Mouse (Mus musculus) spleen, adult 12 weeks (tissue): ENCODE results near the gene Tmem239.
"Not testable (repeated sequence)": the region's sequence is repeated elsewhere in the genome, so short reads cannot be mapped to it uniquely, and the experiment has no call there.

ENCODE experiments used
- DNase-seq: peaks from one replicate; pipeline ENCODE4 v3.0.0; 2022; ENCODE audit warnings: low spot score

Tmem239 gene

DNA sequence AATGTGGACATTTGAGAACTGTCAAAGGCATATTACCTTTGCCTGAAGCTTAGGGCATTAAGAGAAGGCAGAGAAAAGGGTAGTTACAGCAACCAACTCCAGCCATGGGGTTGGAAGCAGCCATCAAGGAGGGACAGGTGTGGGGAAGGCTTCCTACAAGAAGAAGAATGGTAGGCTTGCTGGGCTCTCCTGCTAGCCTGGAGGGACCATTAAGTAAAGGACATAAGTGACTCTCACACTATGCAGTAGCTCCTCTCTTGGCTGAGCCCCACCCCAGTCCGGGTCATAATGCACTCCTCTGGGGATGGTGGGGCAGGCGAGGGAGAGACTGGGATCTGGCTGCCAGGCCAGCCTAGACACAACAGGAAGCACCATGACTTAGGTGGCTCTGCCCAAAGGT lies at the start of gene Tmem239:
Gene Tmem239, plus strand, starts transcription at position 301 of the 400 bp plus-strand sequence.
- no peak for DNase-seq

DNA sequence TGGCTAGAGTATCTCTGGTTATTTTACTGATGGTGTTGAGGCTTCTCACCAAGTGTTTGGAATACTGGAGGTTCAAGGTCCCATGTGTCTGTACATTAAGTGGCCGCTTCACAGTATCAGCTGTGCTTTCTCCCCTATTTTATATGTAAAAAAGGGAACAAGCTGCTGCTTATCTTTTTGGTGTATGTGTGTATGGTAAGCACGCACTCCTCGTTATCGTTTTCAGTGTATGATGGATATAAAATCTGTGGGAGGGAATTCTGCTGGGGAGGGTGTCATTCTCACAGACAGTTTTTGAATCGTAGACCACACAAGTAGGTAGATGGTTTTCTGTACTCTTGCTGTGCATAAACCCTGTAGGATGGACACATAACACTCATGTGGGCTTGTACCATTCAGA lies 48.7 kb upstream of the Tmem239 start:
- DNase-seq, result no peak

DNA sequence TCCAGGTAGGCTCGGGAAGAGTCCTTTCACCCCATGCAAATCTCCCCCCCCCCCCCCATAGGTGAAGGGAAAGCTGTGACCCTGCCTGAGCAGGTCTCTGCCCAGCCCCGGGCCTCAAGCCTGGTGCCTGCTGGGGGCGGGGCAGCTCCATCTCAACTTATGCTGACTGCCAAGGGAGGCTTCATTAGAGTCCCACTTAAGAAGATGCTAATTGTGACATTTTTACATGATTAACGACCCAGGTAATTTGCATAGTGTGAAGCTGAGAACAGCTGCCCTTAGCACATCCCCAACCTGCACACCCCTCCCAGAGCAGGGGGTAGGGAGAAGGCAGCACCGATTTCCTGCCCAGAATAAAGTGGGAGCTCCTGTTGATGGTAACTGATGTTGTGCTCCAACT lies 47.4 kb upstream of the Tmem239 start:
- DNase-seq, result no peak

DNA sequence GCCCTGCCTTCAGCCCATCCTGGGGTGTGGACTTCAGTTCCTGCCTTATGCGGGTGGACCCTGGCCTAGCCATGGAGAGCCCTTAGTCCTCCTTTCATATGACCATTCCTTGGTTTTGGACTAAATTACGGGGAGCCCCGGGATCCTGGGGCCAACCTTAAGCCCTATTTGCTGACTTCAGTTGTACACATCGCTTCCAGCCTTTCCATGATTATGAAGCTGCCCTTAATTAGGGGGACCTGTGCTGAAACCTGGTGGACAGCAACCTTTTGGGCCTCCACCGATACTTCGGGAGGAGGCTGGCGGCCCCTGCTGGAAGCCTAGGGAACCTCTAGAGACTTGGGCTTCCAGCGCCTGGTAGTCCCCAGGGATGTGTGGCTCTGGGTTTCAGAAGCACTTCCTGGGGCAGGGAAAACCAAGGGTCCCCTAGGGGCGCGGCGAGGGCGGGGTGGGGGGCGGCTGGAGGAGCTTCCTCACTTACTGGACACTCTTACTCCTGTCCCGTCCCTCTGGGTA lies 43.7 kb upstream of the Tmem239 start:
- peak; percentile 4 for DNase-seq

DNA sequence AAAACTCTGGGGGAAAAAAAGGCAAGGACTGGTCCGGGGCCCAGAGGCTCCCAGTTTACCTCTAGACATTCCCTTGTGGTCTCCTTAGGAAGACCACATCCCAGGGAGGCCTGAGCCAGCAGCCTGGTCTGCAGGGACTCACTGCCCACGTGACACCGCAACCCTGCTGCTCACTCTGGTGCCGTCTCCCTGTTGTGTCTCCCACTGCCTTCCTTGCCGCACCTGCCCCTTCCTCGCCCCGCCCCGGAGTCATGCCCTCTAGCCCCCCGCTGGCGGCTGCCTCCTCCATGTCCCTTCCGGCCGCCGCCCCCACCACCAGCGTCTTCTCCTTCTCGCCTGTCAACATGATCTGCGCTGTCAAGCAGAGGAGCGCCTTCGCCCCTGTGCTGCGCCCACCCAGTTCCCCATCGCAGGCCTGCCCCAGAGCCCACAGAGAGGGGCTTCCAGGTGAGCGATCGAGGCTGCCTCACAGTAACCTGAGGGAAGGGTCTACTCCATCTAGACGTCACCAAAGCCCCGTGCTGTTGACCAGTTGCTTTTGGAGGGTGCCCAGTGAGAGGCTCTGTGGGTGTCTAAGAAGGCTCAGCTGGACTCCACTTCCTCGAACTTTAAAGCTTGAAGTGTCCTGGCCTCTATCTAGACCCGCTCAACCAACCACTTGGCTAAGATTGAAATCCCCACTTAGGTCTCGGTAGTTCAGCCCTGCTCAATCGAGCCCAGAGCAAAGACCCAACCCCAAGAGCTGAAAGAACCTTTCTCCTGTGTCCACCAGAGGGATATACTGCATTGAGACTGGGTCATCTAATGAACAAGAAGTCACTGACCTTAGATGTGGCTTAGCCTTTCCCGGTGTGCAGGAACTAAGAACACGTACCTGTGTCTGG lies 40.8 kb upstream of the Tmem239 start:
- DNase-seq, result no peak

DNA sequence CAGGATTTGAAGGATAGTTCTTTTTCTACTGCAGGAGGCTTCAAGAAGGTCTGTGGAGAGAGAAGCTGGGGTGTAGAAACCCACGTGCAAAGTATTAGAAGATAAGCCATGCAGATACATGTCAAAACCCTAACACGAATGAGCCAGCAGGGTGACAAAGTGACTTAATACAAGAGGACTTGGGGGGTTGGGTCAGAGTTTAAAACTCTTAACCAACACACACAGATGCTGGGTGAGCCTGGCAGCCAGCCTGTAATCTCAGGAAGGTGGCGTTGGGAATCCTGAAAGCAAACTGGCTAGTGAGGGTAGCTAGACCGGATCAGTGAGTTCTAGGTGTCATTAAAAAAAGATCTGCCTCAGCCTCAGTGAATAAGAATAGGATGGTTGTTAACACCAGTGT lies 38.9 kb upstream of the Tmem239 start:
- no peak for DNase-seq

DNA sequence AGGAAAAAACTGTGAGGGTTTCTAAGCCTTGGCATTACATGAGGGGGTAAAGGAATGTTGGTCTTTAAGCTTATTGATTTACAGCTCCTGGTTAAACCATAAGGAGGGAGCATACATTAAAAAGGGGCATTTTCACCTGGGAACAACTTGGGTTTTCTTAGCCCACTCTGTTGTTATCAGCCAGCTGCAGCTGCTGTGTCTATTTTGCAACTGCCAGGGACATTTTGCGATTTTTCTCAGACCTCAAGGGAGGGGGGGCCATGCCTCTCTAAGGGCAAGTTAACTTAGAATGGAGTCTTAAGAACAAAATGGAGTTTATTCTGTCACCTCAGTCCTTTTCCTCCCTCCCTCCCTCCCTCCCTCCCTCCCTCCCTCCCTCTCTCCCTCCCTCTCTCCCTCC lies 33.3 kb upstream of the Tmem239 start:
- not testable (repeated sequence) for DNase-seq

DNA sequence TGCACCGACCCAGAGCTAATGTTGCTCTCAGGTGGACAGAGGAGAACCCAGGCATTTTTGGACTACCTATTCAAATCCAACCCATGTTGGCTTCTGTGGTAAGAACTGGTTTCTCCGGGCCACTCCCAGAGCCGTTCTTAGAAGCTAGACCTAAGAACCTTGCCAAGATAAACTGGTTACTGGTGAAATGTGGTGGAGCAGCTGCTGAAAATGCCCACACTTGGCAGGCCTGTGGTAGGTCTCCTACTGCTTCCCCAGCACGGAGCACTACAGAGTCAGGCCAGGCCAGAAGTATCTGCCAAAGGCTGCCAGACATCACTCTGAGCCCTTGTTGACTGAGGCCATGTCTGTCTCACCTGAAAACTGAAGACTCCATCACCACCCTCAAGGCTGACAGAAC lies 31.3 kb upstream of the Tmem239 start:
- DNase-seq, result no peak

DNA sequence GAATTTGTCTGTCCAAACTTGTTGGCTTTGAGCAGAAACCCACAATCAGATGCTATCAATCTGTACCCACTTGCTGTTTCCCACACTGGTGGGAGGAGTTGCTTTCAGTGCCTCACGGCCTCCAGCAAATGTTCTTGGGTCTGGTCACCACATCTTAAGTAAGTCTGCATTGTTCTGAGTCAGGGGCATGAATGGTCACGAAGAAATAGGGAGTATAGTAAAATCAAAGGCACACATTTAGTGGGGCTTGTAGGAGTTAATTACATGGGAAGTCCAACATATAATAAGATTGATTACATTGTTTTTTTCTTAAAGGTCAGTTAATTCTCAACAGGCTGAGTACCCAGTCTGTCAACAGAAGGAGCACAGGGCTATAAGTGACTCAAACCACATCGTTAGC lies 23.1 kb upstream of the Tmem239 start:
- DNase-seq, result no peak

DNA sequence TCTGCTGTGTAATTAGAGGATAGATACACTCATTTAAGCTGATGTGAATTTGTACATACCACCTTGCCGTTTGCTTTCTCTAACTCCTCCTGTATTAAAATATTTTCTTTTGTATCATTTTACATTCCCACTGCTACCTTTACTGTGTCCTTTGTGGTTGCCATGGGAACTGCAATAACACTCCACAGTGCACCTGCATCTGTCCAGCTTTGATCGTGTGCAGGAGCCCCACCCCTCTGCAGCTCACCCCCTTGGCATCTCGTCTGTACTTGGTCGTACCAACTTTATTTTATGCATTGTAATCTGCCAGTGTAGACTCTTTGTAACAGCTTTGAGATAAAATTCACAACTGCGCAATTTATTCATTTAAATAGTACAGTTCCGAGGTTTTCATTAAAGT lies 22.4 kb upstream of the Tmem239 start:
- no peak for DNase-seq

DNA sequence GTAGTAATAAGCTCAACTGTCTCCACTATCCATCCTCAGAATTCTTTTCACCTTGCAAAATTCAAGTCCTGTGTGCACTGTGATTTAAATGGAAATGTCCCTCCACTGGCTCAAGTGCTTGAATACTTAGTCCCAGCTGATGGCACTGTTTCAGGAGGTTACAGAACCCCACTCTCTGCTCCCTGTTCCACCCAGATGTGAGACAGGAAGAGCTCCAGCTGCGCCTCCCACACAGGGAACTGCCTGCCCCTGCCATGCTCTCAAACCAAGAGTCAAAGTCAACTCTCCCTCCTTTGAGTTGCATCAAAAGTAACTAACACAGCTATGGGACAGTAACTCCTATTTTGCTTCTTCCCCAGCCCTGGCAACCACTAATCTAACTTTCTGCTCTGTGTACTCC lies 20.1 kb upstream of the Tmem239 start:
- no peak for DNase-seq

DNA sequence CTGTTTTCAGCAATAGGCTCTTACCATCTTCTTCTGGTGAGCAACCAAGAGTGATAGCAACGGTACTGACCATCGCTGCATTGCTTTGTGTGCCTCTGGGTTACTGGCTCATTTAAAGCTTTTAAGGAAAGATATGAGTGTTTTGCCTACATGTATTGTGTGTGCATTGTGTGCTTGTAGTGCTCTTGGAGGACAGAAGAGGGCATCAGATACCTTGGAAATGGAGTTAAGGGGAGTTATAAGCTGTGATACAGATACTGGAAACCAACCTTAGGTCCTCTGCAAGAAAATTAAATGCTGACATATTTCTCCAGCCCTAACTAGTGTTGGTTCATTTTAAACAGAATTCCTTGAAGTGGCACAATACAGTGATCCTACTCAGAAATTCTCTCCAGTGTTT lies 17.5 kb upstream of the Tmem239 start:
- DNase-seq, result no peak

DNA sequence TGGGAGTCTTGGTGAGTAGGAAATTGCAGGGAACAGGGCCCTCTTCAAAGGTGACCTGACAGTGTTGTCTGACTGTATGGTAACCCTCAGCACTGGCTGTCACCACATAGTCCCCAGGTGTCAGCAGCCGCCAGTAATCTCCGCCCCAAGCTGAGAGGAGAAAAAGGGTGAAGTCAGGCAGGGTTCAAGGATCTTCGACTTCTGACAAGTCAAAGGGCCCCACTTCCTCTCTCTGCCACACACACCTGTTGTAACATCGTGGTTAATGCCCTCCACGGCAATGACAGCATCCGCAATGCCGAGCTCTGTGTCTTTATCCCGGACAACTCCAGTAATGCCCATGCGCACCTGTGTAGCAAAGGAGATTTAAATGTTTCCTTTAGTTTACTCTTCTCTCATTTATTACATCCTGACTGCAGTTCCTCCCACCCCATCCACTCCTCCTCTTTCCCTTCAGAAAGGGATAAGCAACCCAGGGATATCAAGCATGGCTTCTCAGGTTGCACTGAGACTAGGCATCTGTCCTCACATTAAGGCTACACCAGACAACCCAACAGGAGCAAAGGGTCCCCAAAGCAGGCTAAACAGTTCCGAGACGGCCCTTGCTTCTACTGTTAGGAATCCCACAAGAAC lies 15.2 kb upstream of the Tmem239 start:
- no peak for DNase-seq

DNA sequence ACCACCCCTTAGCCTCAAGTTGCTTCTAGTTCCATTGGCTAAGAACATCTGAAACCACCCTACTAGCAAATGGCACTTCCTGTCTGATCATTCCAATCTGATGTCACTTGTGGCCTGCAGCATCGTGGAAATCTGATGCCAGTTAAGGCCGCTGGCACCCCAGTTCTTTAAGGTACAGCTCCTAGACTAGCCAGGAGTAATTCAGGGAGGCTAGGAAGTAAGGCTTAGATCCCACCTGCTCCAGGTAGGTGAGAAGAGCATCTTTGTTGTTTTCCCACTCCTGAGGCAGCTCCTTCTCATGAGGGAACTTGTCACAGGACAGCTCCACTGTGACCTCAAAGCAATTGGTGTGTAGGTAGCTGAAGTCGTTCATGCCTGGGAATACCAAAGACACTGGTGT lies 13.4 kb upstream of the Tmem239 start:
- no peak for DNase-seq

DNA sequence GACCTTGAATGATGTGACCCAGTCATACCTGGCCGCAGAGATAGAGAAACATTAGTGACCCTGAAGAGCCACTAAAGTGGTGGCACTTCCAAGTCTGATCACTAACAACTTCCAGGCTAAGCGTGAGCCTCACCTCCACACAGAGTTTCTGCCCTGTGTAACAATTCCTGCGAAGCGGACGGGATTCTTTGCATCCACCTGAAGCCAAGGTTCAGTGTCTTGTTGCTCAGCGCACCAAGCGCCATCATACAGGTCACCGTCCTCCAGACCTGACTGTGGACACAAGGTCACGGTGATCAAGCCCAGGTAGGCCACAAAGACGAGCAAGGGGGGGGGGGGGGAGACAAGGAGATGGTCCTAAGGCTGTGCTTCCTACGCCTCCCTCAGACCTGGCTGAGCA lies 10.6 kb upstream of the Tmem239 start:
- DNase-seq, result no peak

DNA sequence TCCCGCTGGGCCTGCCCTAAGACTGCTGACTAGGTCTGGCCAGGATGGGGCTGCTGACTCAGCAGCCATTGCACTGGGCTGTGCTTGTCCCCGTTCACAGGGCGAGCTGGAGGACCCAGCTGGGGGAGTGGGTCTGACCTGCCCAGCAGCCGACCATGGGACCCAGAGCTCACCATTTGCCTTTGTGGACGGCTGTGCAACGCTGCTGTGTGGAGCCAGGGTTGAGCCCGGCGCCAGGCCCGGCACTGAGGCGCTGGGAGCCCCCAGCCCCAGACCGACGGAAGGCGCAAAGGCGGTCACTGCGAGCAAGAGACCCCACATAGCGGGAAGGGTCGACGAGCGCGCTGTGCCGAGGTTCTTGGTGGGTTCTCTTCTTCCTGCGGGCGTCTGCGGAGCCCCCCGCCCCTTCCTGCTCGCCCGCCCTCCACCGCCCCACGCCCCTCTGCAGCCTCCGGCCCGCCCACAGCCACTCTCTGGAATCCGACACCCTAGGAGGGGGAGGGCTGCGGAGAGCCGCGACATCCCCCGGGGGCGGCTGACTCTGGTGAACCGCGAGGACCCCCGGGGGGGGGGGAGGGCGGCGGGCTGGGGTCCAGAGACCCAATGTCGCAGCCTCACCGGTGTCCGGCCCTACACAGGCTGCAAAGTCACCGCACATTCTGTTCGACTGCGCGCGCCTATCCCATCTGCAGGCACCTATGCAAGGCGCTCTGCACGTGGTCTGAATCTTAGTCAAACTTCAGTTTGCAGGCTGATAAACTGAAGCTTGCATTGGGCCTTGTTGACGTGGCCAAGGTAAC lies 8.9 kb upstream of the Tmem239 start, which contains the start of gene Cpxm1:
Gene Cpxm1, minus strand, starts transcription at position 389 of the 800 bp plus-strand sequence.
- DNase-seq, result no peak

DNA sequence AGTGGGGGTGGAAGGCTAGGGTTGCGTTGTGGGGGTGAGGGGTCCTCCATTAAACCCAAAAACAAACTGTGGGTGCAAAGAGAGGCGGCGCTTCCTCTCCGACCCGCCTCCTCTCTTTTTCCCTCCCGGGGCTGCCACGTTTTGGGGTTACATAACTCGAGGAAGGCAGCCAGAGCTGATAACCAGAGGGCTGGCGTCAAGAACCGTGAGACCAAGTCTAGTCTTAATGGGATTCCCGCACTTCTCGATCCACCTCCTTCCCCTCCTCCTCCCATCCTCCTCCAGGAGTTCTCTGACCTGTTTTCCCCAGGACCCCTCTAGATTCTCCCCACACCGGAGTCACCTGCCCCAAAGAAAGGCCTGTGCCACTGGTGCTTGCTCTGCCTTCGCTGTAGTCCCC lies 8.2 kb upstream of the Tmem239 start:
- DNase-seq, result no peak

DNA sequence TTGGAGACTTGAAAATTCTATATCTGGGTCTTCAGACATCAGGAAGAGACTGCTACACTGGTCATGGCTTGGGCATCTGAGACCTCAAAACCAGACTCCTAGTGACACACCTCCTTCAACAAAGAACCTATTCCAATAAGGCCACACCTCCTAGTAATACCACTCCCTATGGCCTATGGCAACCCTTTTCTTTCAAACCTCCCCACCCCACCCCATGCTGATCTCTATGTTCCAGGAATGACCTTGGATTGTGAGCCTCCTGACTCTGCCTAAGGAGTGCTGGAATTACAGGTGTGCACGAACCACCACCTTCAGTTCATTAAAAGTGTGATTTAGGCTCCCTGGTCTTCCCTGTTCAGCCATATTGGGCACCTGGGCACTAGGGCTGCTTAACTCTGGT lies 6.2 kb upstream of the Tmem239 start:
- DNase-seq, result no peak

DNA sequence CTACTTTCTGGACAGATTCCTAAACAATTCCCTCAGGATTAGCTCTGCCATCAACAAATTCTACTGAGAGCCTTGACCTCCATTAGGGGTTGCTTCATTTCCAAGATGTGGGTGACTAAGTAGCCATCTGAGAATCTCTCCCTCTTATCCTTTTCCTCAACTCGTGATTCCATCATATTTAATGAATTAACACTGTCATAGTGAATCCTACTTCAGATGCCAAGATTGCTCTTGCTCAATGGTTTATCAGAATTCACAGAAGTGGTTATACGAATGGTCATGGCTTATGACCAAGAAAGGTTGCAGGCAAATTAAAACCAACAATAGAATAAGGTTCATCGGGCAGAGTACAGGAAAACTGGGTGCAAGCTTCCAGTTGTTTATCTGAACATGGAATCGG lies 4.4 kb upstream of the Tmem239 start:
- no peak for DNase-seq

DNA sequence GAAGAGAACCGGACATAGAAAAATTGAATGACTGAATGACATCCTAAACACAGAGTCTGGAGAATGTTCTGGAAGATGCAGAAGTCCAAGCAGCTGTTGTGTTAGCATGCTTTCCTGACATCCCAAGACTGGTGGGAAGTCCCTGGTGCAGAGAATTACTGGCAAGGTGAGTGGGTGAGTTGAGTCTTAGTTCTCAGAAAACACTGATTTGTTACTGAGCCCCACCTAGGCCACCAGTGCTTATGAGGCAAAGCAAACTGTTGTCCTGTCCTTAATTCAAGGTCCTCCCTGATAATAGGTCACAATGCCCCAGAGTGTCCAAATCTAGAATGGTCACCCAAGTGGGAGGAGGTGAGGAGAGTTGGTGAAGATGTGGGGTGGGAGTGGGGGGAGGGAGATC lies 1.3 kb upstream of the Tmem239 start, which contains the start of the genes Gm28372 and 1700020A23Rik:
Gene Gm28372, plus strand, starts transcription at position 301 of the 400 bp plus-strand sequence.
Gene 1700020A23Rik, plus strand, starts transcription at position 321 of the 400 bp plus-strand sequence.
- DNase-seq, result no peak

DNA sequence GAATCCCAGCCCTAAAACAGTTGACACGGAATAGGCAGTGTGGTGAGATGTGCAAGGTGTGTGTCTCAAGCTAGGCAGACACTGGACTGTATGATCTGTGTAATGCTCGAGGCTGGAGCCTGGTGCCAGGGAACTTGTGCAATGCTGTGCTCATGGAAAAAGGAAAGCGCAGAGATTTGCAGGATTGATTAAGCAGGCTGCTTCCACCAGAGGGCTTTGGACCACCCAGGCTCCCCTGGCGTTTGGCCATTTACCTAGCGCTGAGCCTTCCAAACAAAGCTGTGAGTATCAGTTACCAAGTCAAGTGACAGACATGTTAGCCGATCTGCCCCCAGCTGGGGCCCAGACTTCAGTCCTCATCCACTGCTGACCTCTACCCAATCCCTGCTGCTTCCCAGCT lies 1.9 kb downstream of the Tmem239 start:
- DNase-seq, result no peak
